Mouse (Mus musculus): ENCODE results near the gene Ets2.
"Not testable (repeated sequence)": the region's sequence is repeated elsewhere in the genome, so short reads cannot be mapped to it uniquely, and the experiment has no call there.

Ets2 gene

DNA sequence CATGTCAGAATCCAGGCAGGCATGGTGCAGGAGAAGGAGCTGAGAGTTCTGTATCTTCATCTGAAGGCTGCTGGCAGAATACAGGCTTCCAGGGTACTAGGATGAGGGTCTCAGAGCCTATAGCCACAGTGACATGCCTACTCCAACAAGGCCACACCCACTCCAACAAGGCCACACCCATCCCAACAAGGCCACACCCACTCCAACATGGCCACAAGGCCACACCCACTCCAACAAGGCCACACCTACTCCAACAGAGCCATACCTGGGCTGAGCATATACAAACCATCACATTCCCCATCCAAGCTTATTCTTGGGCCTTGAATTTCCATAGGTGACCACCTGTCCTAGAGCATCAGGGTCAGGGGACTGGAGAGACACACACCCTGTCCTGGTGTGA is 34.2 kb downstream of the Ets2 start:
- no peak for DNase-seq

GRCm38 (mm10) chr16:95736470-95736869 is 34.6 kb downstream of the Ets2 start:
- DNase-seq, result no peak

DNA sequence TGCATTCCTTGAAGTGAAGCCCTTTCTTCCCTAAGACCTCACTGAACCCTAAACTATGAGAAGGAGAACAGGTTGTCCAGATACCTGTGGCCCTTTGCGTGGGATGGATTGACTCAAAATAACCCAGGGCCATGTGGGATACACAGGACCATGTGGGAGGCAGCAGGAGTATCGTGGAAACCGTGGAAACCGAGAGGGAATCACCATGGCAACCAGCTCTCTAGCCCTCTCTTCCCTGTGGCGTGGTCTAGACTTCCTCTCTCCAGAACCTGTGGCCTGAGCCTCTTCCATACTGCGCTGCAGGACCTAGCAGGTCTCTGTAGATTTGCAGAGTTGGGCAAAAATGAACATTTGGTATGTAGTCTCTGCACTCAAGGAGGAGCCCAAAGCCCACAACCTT is 37.6 kb downstream of the Ets2 start:
- DNase-seq, result peak; percentile 43 to 60

DNA sequence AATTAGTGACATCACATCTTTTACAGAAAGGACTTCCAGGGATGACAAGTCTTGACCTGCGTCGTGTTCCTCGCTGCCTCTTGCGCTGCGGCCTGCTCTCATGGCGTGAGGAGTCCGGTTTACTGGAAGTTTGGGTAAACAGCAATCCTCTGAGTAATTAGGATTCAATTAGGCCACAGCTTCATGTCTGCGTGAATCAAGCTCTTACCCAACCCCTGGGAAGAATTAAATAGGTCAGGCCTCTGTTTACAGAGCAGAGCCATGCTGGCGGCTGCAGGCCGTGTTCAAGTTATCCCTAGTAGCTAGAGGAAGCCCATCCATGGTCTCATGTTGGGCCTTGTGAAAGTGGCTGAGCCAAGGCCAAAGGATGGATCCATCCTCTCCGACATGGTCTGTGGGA is 39.5 kb downstream of the Ets2 start:
- DNase-seq, result no peak

GRCm38 (mm10) chr16:95741915-95742739 is 40.3 kb downstream of the Ets2 start:
- no peak for DNase-seq

DNA sequence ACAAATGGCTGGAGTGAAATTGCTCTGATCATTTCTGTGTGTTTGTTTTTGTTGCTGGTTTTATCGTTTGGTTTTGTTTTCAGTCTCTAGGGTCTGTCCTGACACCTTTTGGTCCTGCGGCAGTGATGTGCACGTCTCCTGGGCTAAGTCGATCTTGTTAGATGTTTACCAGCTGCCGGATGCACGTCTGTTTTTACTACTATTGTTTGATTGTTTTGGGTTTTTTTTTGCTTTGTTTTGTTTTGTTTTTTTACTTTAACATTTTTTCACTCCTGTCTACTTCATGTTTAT is 40.8 kb downstream of the Ets2 start:
- DNase-seq, result no peak

DNA sequence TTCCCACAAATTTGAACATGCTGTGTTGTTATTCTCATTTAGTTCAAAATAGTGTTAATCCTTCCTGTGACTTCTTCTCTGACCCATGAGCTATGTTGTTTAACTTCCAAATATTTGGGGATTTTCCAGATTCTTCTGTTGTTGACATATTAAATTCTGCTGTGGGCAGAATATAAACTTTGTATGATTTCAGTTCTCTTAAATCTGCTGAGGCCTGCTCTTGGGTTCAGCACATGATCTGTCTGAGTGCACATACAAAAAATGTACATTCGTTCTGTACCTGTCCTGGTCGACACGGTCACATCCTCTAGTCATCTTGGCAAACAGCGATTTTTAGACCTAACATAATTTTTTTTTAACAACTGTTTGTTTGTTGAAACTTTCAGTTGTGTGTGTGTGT is 41.2 kb downstream of the Ets2 start:
- DNase-seq, result no peak

DNA sequence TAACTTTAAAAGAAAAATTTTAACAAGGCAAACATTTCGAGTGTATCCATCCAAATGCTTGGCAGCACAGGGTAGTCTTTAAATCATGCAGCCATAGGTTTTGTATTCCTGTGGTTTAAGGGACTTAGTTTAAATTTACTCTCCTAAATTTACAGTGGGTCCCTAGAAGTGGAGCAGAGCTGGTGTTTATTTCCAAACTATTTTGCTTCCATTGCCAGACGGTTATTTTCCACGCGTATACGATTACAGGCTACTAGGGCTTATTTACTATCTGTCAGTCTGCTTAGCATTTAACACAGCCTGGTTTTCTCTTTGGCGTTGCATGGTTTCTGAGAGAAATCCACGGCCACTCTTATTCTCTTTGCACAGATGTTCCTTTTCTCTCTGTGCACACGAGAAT is 42.9 kb downstream of the Ets2 start:
- no peak for DNase-seq

GRCm38 (mm10) chr16:95745685-95746084 is 43.8 kb downstream of the Ets2 start:
- DNase-seq, result no peak

DNA sequence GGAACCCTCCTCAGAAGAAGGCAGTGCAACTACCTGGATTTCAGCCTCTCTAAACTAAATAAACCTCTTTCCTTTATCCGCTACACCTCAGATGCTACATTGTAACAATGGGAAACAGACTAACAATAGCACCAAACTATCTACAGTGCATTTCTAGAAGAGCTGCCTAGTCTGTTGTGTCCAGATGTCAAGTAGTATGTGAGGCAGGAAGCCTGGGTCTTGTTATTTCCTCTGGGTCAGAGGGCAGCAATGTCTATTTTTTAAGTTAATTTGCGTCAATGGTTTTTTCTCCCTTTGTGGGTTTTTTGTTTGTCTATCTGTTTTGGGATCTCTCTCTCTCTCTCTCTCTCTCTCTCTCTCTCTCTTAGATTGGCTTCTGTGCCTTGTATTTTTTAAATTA is 44.7 kb downstream of the Ets2 start:
- DNase-seq, result no peak

- no peak for DNase-seq
These were observed 47.6 kb downstream of the Ets2 start for GRCm38 (mm10) chr16:95749291-95750103.

DNA sequence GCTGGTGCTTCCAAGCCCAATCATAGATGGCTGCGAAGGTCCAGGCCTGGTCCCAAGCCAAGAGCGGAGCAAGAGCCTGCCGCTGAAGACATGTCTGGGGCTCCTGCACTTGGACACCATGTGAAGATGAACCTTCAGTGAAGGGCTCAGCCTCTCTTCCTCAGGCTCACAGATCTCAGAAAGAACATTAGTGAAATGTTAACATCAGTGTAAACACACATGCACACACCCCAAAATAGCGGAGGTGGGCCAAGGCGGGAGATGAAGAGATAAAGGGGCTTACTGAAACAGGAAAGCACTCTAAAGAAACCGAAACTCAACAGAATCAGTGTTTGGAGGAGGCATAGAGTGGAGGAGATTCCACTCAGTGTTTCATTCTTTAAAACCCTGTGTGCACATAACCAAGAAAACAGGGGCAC is 48.3 kb downstream of the Ets2 start:
- DNase-seq, result peak; percentile 56 to 58

- DNase-seq, result no peak
These were observed 50.6 kb downstream of the Ets2 start for GRCm38 (mm10) chr16:95752502-95752901.

- peak; percentile 34 to 49 for DNase-seq
These were observed 51.4 kb downstream of the Ets2 start for GRCm38 (mm10) chr16:95753295-95753694.

DNA sequence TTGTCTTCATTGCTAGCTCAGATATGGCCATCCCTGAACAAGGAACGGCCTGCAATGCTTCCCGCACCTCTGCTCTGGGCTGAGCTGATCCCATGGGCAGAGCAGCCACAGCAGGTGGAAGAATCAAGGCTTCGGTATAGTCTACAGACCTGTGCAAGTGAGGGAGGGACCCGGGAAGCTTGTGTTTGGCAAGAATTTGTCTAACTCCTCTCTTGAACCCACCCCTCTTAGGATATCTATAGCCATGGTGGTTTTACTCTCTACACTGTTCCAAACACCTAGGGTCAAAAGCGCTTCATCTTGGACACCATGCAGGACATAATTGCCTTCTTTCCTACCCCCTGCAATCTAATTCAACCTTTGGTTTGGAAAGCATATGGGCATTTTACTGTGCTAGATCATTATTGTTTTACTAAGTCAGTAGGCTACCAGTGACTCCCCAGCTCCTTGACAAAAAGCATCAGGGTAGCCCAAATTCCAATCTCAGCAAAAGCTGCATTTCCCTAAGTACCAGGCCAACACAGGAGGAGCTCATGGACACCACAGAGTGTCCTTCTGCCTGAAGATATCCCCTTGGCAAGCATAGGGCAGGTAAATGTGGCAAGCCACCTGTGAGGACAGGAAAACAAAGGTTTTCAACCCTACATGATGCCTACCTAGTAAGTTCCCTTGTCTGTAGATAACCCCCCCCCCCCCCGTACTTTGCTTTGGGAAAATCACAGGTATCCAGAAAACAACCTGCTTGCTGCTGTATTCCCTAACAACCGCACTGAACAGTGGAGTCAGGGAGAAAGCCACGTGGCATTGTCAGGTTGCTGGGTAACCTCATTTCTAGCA is 57.5 kb downstream of the Ets2 start:
- DNase-seq, result peak; percentile 65 to 85

GRCm38 (mm10) chr16:95759988-95760391 is 58.1 kb downstream of the Ets2 start:
- peak; percentile 66 to 80 for DNase-seq

GRCm38 (mm10) chr16:95761742-95762141 is 59.9 kb downstream of the Ets2 start:
- no peak for DNase-seq

DNA sequence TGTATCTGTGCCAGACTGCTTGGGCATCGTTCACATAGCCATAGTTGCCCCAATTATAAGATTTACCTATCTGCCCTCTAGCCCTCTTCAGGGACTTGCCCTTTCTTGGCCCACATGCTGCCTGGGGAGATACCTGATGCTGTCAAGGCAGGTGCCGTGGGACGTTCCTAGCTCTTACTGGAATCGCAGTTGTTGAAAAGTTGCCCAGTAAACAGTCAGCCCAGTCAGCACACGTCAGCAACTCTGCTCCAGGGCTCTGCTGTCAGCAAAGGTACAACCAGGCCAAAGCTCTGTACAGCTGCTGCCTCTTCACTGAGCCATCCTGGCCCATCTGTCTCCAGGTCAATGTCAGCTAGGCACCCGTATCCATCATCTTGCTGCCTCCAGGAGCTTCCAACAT is 61.3 kb downstream of the Ets2 start:
- no peak for DNase-seq

DNA sequence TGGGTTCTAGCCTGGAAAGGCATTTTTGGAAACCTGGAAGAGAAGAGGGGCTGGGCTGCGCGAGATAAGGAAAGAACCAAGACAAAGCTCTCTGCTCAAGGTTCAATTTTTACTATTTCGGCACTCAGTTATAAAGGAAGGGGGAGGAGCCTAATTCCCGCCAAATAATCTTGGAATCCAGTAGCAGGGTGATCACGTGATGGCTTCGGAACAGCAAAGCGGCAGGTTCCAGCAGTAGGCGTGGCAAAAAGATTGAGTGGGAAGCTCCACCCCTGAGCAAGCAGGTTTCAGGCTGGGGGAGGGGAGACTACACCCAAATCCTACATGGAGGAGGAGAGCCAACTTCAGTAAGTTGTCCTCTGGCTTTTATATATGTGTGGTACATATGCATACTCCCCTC is 62.2 kb downstream of the Ets2 start:
- not testable (repeated sequence) for DNase-seq

- peak; percentile 33 to 35 for DNase-seq
These were observed 64.3 kb downstream of the Ets2 start for GRCm38 (mm10) chr16:95766181-95766580.

GRCm38 (mm10) chr16:95767246-95767645 is 65.4 kb downstream of the Ets2 start:
- DNase-seq, result no peak

- DNase-seq, result peak; percentile 43 to 52
These were observed 67.5 kb downstream of the Ets2 start for GRCm38 (mm10) chr16:95769066-95769995.
